Mouse (Mus musculus) heart, adult 2 months (tissue): ENCODE results near the gene C530008M17Rik. TPM values are rescaled to one million over a fixed set of nuclear protein-coding genes. Genes with fewer than 3 reads are reported as not detected.

Experiments used
- DNase-seq, 2 experiments: peaks; one replicate each; pipeline ENCODE4 v3.0.0; 2021
- H3K27ac ChIP-seq: fragments of 200-600 bp; 2 replicates; pipeline ENCODE4 v1.8.1; 2022
- H3K27me3 ChIP-seq: fragments of 200-500 bp; 2 replicates; pipeline ENCODE4 v1.6.1; 2012; ENCODE audit warnings: mild to moderate bottlenecking, low read length, inconsistent platforms, mixed read lengths; ENCODE audit not compliant: control insufficient read depth, insufficient read depth
- H3K36me3 ChIP-seq: fragments of 200-500 bp; 2 replicates; pipeline ENCODE4 v1.6.1; 2012; ENCODE audit warnings: low read length, inconsistent platforms; ENCODE audit not compliant: control insufficient read depth, insufficient read depth
- H3K4me1 ChIP-seq: fragments of 200-500 bp; 2 replicates; pipeline ENCODE4 v1.6.1; 2011; ENCODE audit warnings: low read length; ENCODE audit not compliant: control insufficient read depth, insufficient read depth
- H3K4me3 ChIP-seq: fragments of 200-600 bp; 2 replicates; pipeline ENCODE4 v1.8.1; 2022
- H3K79me2 ChIP-seq: fragments of 200-500 bp; replicated peaks from 2 replicates; pipeline ENCODE4 v1.6.1; 2012; ENCODE audit warnings: mild to moderate bottlenecking, inconsistent platforms, low read length, moderate library complexity, mixed read lengths; ENCODE audit not compliant: control insufficient read depth, insufficient read depth
- H3K9ac ChIP-seq: fragments of 200-500 bp; 2 replicates; pipeline ENCODE4 v1.6.1; 2012; ENCODE audit warnings: low read depth, mild to moderate bottlenecking, control low read depth, inconsistent platforms, low read length, mixed read lengths
- CTCF ChIP-seq: fragments of 200-600 bp; IDR thresholded peaks from 2 replicates; pipeline ENCODE4 v1.8.1; 2022; ENCODE audit warnings: antibody characterized with exemption, mild to moderate bottlenecking, moderate library complexity
- EP300 ChIP-seq: fragments of 200-500 bp; IDR thresholded peaks from 2 replicates; pipeline ENCODE4 v1.6.1; 2011; ENCODE audit warnings: low read depth, low read length, control low read depth; ENCODE audit not compliant: insufficient read depth
- POLR2A ChIP-seq: fragments of 200-500 bp; IDR thresholded peaks from 2 replicates; pipeline ENCODE4 v1.6.1; 2011; ENCODE audit warnings: mild to moderate bottlenecking, low read depth, low read length, control low read depth; ENCODE audit not compliant: insufficient read depth
- WGBS: fragments of 180-500 bp; shearing (Covaris S2); methylation state at CpG from one replicate; pipeline ENCODE4 v1.1.7; 2018; 5-methylcytosine and 5-hydroxymethylcytosine counted together
- intact Hi-C: fragments of 180-260 bp; cut with DNase I; formaldehyde crosslinking; loops from one replicate; pipeline ENCODE4 v1.15.1; 2025
- polyA plus RNA-seq: library from polyadenylated mRNA; depleted of rRNA; stranded (reverse); fragments of >200 nt; gene quantifications from 2 replicates; pipeline ENCODE4 v1.2.3, GENCODE M21; 2012
- total RNA-seq, 2 experiments: library from RNA; stranded (reverse); gene quantifications; 2 replicates each; pipeline ENCODE4 v1.2.3; 2021

C530008M17Rik gene
- total and polyA plus RNA-seq, 3 experiments: 1.5 to 5.4 (median 2.4) TPM

DNA sequence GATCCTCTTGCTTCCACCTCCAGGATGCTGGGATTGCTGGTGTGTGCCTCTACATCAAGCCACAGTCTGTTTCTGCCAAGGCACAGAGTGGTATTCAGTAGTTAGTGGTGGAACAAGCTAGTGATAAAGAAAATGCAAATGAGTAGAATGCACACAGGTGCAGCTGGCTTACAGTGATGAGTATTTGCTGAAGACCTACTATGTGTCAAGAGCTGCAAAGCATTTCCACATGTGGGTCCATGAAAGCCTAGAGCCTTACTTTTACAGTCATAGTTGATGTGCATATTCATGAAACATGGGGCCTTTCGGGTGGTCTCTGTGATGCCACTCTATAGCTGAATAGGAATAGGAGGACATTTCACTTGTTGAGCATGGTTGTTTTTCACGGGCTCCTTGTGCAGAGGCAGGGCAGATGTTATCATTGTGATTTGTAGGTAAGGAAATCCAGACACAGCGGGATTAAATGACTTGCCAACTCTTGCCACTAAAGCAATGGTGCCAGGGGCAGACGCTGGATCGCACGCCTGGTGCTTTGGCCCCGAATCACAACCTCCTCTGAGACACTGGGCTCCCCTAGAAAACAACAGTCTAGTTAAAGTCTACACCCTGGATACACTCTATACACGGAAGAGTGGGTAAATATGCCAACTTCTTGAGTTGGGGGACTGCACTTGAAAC lies 3.8 kb downstream of the C530008M17Rik start:
- DNase-seq: no peak
- intact Hi-C loops: no loop called here
- H3K36me3 ChIP-seq: no peaks in the 10 kb centered on the region
- no peaks in the 10 kb centered on the region for H3K79me2 ChIP-seq
- TF ChIP-seq POLR2A (no peak), EP300 (no peak), CTCF (no peak)
- 82% methylated on average over 8 of the region's 8 CpGs for WGBS
- H3K4me1 ChIP-seq: no peaks in the 10 kb centered on the region
- peaks cover 3% of the 10 kb centered on the region; the same call in 1 of the 2 replicates for H3K27me3 ChIP-seq
- H3K4me3 ChIP-seq: no peak overlapping the region
- H3K9ac ChIP-seq: no peak overlapping the region
- H3K27ac ChIP-seq: no peak overlapping the region

DNA sequence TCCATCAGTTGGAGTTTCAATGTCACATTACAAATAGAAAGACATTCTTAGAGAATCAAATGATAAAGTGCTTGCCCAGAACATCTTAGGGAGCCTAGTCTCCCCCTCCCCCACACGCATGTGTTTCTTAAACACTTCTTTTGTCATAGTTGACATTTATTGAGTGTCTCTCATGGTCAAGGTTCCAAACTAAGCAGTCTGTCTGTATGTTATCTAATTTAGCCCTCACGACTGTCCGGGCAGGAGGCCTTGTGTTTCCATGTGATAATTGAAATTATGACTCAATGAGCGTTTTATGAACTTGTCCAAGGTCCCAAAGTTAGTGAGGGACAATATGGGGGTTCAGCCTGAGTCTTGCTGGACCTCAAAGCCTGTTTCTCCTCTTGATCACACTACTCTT lies 5.0 kb downstream of the C530008M17Rik start:
- intact Hi-C loops: no loop called here
- 74% methylated on average over 4 of the region's 4 CpGs for WGBS
- Histone ChIP-seq H3K9ac (no peak overlapping the region), H3K4me1 (no peaks in the 10 kb centered on the region), H3K27ac (no peak overlapping the region), H3K4me3 (no peak overlapping the region), H3K79me2 (no peaks in the 10 kb centered on the region), H3K36me3 (no peaks in the 10 kb centered on the region), H3K27me3 (peaks cover 3% of the 10 kb centered on the region; the same call in 1 of the 2 replicates)
- no peak for DNase-seq
- no peak for TF ChIP-seq POLR2A

DNA sequence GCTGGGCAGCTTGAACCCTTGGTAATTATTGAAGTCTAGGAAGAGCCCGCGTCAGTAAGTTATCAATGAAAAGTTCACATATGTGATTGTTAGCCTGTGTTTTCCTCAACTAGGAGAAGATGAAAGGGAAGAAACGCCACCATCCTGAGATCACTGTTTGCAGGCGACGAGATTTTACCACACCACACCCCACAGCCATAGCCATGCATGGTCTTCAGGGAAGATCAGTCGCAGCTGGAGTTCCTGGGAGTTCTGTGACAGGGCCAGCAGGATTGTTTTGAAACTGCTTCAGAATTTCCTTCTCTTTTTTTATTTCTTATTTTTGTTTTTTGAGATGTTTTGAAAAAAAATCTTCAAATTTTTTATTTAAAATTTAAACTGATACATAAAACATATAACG lies 8.6 kb downstream of the C530008M17Rik start:
- TF ChIP-seq CTCF (no peak), POLR2A (no peak), EP300 (no peak)
- no peaks in the 10 kb centered on the region for H3K4me1 ChIP-seq
- no peaks in the 10 kb centered on the region for H3K27me3 ChIP-seq
- no peaks in the 10 kb centered on the region for H3K79me2 ChIP-seq
- H3K36me3 ChIP-seq: no peaks in the 10 kb centered on the region
- intact Hi-C loops: no loop called here
- DNase-seq: no peak
- H3K4me3 ChIP-seq: no peak overlapping the region
- WGBS: 84% methylated on average over 7 of the region's 7 CpGs
- H3K27ac ChIP-seq: no peak overlapping the region
- no peak overlapping the region for H3K9ac ChIP-seq

DNA sequence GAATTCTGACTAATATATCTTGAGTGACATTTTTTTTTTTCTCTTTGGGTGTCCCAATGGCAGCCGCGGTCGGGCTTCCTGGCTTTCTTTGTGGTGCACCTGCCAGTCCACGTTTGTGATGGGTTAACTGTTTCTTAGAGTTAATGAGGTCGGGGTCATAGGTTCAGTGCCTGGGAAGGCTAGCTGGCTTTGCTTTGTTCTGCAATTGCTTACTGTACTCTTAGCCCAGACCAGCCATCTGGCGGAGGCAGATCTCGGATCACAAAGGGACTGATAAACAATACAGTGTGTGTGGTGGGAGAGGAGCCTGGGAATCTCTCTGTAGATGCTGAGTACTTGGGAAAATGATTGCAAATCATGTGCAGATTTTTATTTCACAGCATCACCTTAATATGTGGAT lies 9.1 kb downstream of the C530008M17Rik start:
- no peaks in the 10 kb centered on the region for H3K4me1 ChIP-seq
- no peak overlapping the region for H3K4me3 ChIP-seq
- no peaks in the 10 kb centered on the region for H3K36me3 ChIP-seq
- no peak for DNase-seq
- no peak overlapping the region for H3K9ac ChIP-seq
- no peak overlapping the region for H3K27ac ChIP-seq
- 37% methylated on average over 7 of the region's 7 CpGs for WGBS
- H3K27me3 ChIP-seq: no peaks in the 10 kb centered on the region
- no peak for TF ChIP-seq CTCF
- no peak for TF ChIP-seq POLR2A
- no peak for TF ChIP-seq EP300
- H3K79me2 ChIP-seq: no peaks in the 10 kb centered on the region
- intact Hi-C loops: no loop called here

DNA sequence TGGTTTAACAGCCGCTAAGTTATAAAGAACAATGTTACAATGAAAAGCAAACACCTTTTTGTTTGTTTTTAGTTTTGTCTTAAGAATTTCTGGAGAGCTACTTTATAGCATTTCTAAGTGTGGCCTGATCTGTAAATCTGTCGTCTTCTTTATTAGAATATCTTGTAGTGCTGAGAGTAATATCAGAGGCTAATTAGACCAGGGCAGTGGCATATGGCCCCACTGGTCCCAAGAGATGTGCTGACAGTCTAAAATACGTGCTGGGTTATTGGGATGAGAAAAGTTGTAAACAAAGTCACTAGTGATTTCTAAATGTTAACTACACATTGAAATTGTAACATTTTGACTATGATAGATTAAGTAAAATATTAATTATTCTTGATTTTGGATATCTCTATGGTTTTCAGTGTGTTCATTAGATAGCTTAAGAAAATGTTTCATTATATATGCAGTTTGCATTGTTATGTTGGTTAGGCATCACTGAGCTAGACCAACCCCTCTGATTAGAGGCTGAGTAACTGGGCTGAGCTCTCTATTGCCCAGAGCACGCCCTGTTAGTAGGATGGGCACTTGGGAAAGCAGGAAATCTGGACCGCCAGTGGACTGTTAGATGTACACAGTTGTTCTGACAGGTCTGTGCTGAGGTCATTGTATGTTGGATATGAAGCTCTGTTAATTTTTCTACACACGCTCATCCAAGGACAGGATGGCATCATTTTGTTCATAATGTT lies 9.9 kb downstream of the C530008M17Rik start:
- no peaks in the 10 kb centered on the region for H3K27me3 ChIP-seq
- no peaks in the 10 kb centered on the region for H3K36me3 ChIP-seq
- no peak overlapping the region for H3K27ac ChIP-seq
- H3K79me2 ChIP-seq: no peaks in the 10 kb centered on the region
- H3K9ac ChIP-seq: no peak overlapping the region
- no peak for TF ChIP-seq EP300
- no peak for TF ChIP-seq POLR2A
- no peak for TF ChIP-seq CTCF
- intact Hi-C loops: no loop called here
- DNase-seq: no peak
- H3K4me1 ChIP-seq: no peaks in the 10 kb centered on the region
- H3K4me3 ChIP-seq: no peak overlapping the region
- 81% methylated on average over 6 of the region's 6 CpGs for WGBS

DNA sequence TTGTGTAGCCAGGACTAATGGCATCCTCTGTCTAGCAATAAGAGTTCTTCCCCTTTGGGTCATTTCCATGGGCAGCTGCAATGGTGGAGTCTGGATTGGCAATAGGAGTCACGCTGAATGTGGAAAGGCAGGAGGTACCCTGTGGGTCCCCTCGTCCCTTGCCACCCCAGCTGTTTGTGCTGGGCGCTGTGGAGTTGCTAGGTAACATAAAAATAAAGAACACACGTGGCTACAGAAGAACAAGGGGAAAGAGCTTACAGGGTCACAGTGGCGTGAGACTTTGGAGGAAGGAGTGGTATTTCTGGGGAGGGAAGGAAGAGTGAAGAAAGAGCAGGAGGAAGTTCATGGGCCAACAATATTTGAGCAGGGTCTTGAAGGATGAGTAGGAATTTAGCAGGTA lies 11.8 kb downstream of the C530008M17Rik start:
- intact Hi-C loops: no loop called here
- H3K36me3 ChIP-seq: no peaks in the 10 kb centered on the region

More for the DNA sequence above, 11.8 kb downstream of the C530008M17Rik start:
- Histone ChIP-seq H3K79me2 (no peaks in the 10 kb centered on the region), H3K4me1 (no peaks in the 10 kb centered on the region), H3K27me3 (no peaks in the 10 kb centered on the region), H3K27ac (no peak overlapping the region), H3K4me3 (no peak overlapping the region), H3K9ac (no peak overlapping the region)
- no peak for DNase-seq
- no peak for TF ChIP-seq CTCF
- whole genome bisulfite sequencing: 62% methylated on average over 5 of the region's 5 CpGs
